Mouse (Mus musculus) stomach, postnatal 0 days (tissue): ENCODE measurements around the gene Dbp. TPM values are rescaled to one million over a fixed set of nuclear protein-coding genes. Genes with fewer than 3 reads are reported as not detected.

Source experiments
- ATAC-seq: fragments of 200-750 bp; cut with Nextera tagmentation; 2 replicates; pipeline ENCODE4 v1.8.0; 2017; ENCODE audit not compliant: low FRiP score, low TSS enrichment
- DNase-seq: peaks from one replicate; pipeline ENCODE4 v3.0.0-alpha.2; 2016; ENCODE audit warnings: low spot score
- H3K27ac ChIP-seq: fragments of 300-500 bp; sonication (generic); replicated peaks from 2 replicates; pipeline ENCODE4 v1.5.1; 2014; ENCODE audit warnings: mild to moderate bottlenecking, control low read depth
- H3K27me3 ChIP-seq: fragments of 300-500 bp; sonication (generic); 2 replicates; pipeline ENCODE4 v1.6.1; 2014; ENCODE audit warnings: low read length; ENCODE audit not compliant: control insufficient read depth, insufficient read depth
- H3K36me3 ChIP-seq: fragments of 300-500 bp; sonication (generic); 2 replicates; pipeline ENCODE4 v1.6.1; 2014; ENCODE audit warnings: low read length, mixed read lengths; ENCODE audit not compliant: control insufficient read depth, insufficient read depth
- H3K4me1 ChIP-seq: fragments of 300-500 bp; sonication (generic); replicated peaks from 2 replicates; pipeline ENCODE4 v1.6.1; 2014; ENCODE audit warnings: antibody characterized with exemption; ENCODE audit not compliant: control insufficient read depth, insufficient read depth
- H3K4me2 ChIP-seq: fragments of 300-500 bp; sonication (generic); replicated peaks from 2 replicates; pipeline ENCODE4 v1.6.1; 2014; ENCODE audit warnings: low read depth, mild to moderate bottlenecking, control low read depth, moderate library complexity
- H3K4me3 ChIP-seq: fragments of 300-500 bp; sonication (generic); 2 replicates; pipeline ENCODE4 v1.5.1; 2014; ENCODE audit warnings: low read depth, low read length, control low read depth
- H3K9ac ChIP-seq: fragments of 300-500 bp; sonication (generic); 2 replicates; pipeline ENCODE4 v1.6.1; 2014; ENCODE audit warnings: mild to moderate bottlenecking, low read length, control low read depth, mixed read lengths
- H3K9me3 ChIP-seq: fragments of 300-500 bp; sonication (generic); 2 replicates; pipeline ENCODE4 v1.6.1; 2016; ENCODE audit warnings: low read length; ENCODE audit not compliant: control insufficient read depth
- CTCF ChIP-seq: IDR thresholded peaks from 2 replicates; pipeline ENCODE4 v1.5.1; 2016; ENCODE audit warnings: antibody characterized with exemption, low read depth, mild to moderate bottlenecking, moderate library complexity
- EP300 ChIP-seq: optimal IDR thresholded peaks from 2 replicates; pipeline ENCODE3; 2016; ENCODE audit warnings: antibody characterized with exemption
- WGBS: fragments of 180-500 bp; shearing (Covaris S2); extraction: QIAGEN DNeasy Blood & Tissue Kit; methylation state at CpG from one replicate; pipeline ENCODE4 v1.1.7; 2014; 5-methylcytosine and 5-hydroxymethylcytosine counted together
- polyA plus RNA-seq: library from polyadenylated mRNA; unstranded; fragments of >200 nt; fragmentation: Nextera tagmentation; extraction: Ambion mirVana; gene quantifications from 2 replicates; pipeline ENCODE4 v1.2.1, GENCODE M21; 2015

The Dbp gene
- polyA plus RNA-seq, 1 experiment from 2014 or later: 8.8 TPM

DNA sequence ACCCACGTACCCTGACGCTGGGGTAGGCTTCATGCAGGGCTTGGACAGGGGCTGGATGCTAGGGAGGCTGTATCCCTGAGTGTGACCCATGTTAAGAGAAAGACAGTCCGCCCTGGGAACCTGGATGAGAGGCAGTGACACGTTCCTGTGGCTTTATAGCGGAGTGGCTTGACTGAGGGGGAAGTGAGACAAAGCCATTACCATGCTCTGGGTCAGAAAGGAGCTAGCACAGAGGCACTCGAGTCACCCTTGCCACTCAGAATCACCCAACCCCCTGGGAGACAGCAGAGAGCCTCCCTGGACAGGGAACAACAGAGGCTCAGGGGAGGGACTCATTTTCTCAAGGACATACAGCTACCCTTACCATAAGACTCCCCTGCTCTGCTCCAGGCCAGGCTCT, 15.8 kb upstream of the Dbp start:
- Histone ChIP-seq H3K9ac (no peak overlapping the region), H3K4me3 (no peak overlapping the region), H3K27ac (no peak overlapping the region), H3K4me1 (peaks cover 7% of the 10 kb centered on the region; the same call in 1 of the 2 replicates), H3K9me3 (no peaks in the 10 kb centered on the region), H3K27me3 (no peaks in the 10 kb centered on the region), H3K4me2 (no peak overlapping the region), H3K36me3 (no peaks in the 10 kb centered on the region)
- WGBS: 65% methylated on average over 6 of the region's 6 CpGs
- DNase-seq: no peak
- no peak for ATAC-seq
- TF ChIP-seq CTCF (no peak), EP300 (no peak)

GRCm38 (mm10) chr7:45689800-45690199, 15.1 kb upstream of the Dbp start:
- Histone ChIP-seq H3K27me3 (no peaks in the 10 kb centered on the region), H3K4me2 (no peak overlapping the region), H3K27ac (no peak overlapping the region), H3K36me3 (no peaks in the 10 kb centered on the region), H3K9me3 (no peaks in the 10 kb centered on the region), H3K9ac (no peak overlapping the region), H3K4me3 (no peak overlapping the region), H3K4me1 (peaks cover 7% of the 10 kb centered on the region; the same call in 1 of the 2 replicates)
- 66% methylated on average over 11 of the region's 11 CpGs for WGBS
- DNase-seq (no peak), ATAC-seq (no peak)
- TF ChIP-seq EP300 (no peak), CTCF (no peak)

DNA sequence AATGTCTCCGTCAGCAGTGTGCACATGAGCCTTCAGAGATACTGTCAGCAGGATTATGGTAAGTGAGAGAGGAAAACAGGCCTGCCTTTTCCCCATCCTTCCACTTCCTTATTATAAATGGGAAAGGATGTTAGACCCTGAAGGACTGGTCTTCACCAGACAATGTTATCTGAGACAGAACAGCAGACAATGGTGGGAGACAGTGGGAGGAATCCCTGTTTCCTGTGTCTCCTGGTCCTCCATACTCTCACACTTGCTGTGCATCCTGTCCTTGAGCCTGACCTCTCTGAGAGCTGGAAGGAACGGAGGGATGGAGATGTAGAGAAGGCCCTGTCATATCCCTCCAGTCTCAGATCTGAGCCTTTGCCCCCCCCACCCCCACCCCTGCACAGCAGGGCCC, 12.5 kb upstream of the Dbp start:
- DNase-seq (no peak), ATAC-seq (no peak)
- no peaks in the 10 kb centered on the region for H3K27me3 ChIP-seq
- no peaks in the 10 kb centered on the region for H3K36me3 ChIP-seq
- no peak overlapping the region for H3K9ac ChIP-seq
- H3K4me3 ChIP-seq: no peak overlapping the region
- no peaks in the 10 kb centered on the region for H3K4me1 ChIP-seq
- H3K4me2 ChIP-seq: no peak overlapping the region
- 76% methylated on average over 2 of the region's 2 CpGs for WGBS
- H3K27ac ChIP-seq: no peak overlapping the region
- no peaks in the 10 kb centered on the region for H3K9me3 ChIP-seq
- TF ChIP-seq EP300 (no peak), CTCF (no peak)

- Histone ChIP-seq H3K36me3 (no peaks in the 10 kb centered on the region), H3K4me3 (no peak within 1 kb of the TSS), H3K27ac (no peak within 1 kb of the TSS), H3K4me2 (no peak within 1 kb of the TSS), H3K4me1 (no peaks in the 10 kb centered on the region), H3K9ac (no peak within 1 kb of the TSS), H3K27me3 (no peaks in the 10 kb centered on the region), H3K9me3 (no peaks in the 10 kb centered on the region)
- ATAC-seq (no peak), DNase-seq (no peak)
- TF ChIP-seq CTCF (no peak), EP300 (no peak)
- WGBS: 91% methylated on average over 50 of the region's 50 CpGs
These were observed 10.8 kb upstream of the Dbp start, which contains the start of gene Sec1 for GRCm38 (mm10) chr7:45693921-45694591. Sec1 (minus strand) TSS chr7:45694402.

DNA sequence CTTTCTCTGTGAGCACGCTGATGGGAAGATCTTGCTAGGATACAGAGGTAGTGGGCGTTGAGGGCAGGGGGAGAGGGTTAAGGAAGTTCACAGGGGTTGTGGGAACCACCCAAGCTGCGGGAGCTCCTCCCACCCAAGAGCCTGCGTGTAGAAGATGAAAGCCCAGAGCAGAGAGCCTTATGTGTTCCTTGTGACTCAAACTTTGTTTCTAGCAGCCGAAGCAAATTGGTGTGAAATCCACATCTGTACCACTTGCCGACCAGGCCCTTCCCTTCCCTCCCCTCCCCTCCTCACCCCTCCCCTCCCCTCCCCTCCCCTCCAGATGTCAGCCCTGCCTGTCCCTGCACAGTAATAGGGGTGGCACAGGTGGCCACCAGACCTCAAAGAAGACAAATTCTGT, 9.8 kb upstream of the Dbp start:
- no peak overlapping the region for H3K27ac ChIP-seq
- H3K36me3 ChIP-seq: no peaks in the 10 kb centered on the region
- no peaks in the 10 kb centered on the region for H3K27me3 ChIP-seq
- no peak overlapping the region for H3K9ac ChIP-seq
- no peaks in the 10 kb centered on the region for H3K4me1 ChIP-seq
- H3K9me3 ChIP-seq: no peaks in the 10 kb centered on the region
- 14% methylated on average over 6 of the region's 6 CpGs for WGBS
- DNase-seq (no peak), ATAC-seq (no peak)
- no peak overlapping the region for H3K4me3 ChIP-seq
- TF ChIP-seq EP300 (no peak), CTCF (no peak)
- no peak overlapping the region for H3K4me2 ChIP-seq

- WGBS: 87% methylated on average over 6 of the region's 7 CpGs
- no peak for TF ChIP-seq EP300
- TF ChIP-seq CTCF: no peak
- no peaks in the 10 kb centered on the region for H3K36me3 ChIP-seq
- no peak overlapping the region for H3K4me3 ChIP-seq
- no peaks in the 10 kb centered on the region for H3K9me3 ChIP-seq
- H3K27ac ChIP-seq: no peak overlapping the region
- no peak overlapping the region for H3K9ac ChIP-seq
- no peak overlapping the region for H3K4me2 ChIP-seq
- no peaks in the 10 kb centered on the region for H3K27me3 ChIP-seq
- ATAC-seq (no peak), DNase-seq (no peak)
- 0 out of 2 replicates have a peak, but pooled peaks cover 3% of the 10 kb centered on the region for H3K4me1 ChIP-seq
These were observed 7.0 kb upstream of the Dbp start for GRCm38 (mm10) chr7:45697894-45698293.
